Mouse (Mus musculus) midbrain, embryonic 15.5 days (tissue): ENCODE data around the gene Csrnp2. TPM values are rescaled to one million over a fixed set of nuclear protein-coding genes. Genes with fewer than 3 reads are reported as not detected.
A peak's percentile ranks its signal among the peaks of the same experiment; 100 is the strongest.
"Not testable (repeated sequence)": the region's sequence is repeated elsewhere in the genome, so short reads cannot be mapped to it uniquely, and the experiment has no call there.

Experiments
- ATAC-seq: fragments of 200-750 bp; cut with Nextera tagmentation; replicated peaks from 2 replicates; pipeline ENCODE4 v1.8.0; 2017; ENCODE audit warnings: moderate TSS enrichment
- H3K27ac ChIP-seq: fragments of 300-500 bp; sonication (generic); 2 replicates; pipeline ENCODE4 v1.5.1; 2015; ENCODE audit warnings: mild to moderate bottlenecking, inconsistent platforms
- H3K27me3 ChIP-seq: fragments of 300-500 bp; sonication (generic); replicated peaks from 2 replicates; pipeline ENCODE4 v1.6.1; 2015; ENCODE audit warnings: inconsistent platforms
- H3K36me3 ChIP-seq: fragments of 300-500 bp; sonication (generic); replicated peaks from 2 replicates; pipeline ENCODE4 v1.6.1; 2015; ENCODE audit warnings: inconsistent platforms
- H3K4me1 ChIP-seq: fragments of 300-500 bp; sonication (generic); 2 replicates; pipeline ENCODE4 v1.6.1; 2015; ENCODE audit warnings: inconsistent platforms
- H3K4me2 ChIP-seq: fragments of 300-500 bp; sonication (generic); 2 replicates; pipeline ENCODE4 v1.6.1; 2015; ENCODE audit warnings: inconsistent platforms, mild to moderate bottlenecking, moderate library complexity
- H3K4me3 ChIP-seq: fragments of 300-500 bp; sonication (generic); 2 replicates; pipeline ENCODE4 v1.5.1; 2015; ENCODE audit warnings: mild to moderate bottlenecking, inconsistent platforms
- H3K9ac ChIP-seq: fragments of 300-500 bp; sonication (generic); 2 replicates; pipeline ENCODE4 v1.6.1; 2015; ENCODE audit warnings: mild to moderate bottlenecking, inconsistent platforms
- H3K9me3 ChIP-seq: fragments of 300-500 bp; sonication (generic); 2 replicates; pipeline ENCODE4 v1.6.1; 2016; ENCODE audit warnings: inconsistent platforms
- WGBS: fragments of 180-500 bp; shearing (Covaris S2); methylation state at CpG from one replicate; pipeline ENCODE4 v1.1.7; 2015; ENCODE audit warnings: mixed read lengths; 5-methylcytosine and 5-hydroxymethylcytosine counted together
- polyA plus RNA-seq: library from polyadenylated mRNA; unstranded; fragments of >200 nt; fragmentation: Nextera tagmentation; extraction: Ambion mirVana; gene quantifications from 2 replicates; pipeline ENCODE4 v1.2.1, GENCODE M21; 2015

Gene Csrnp2
- polyA plus RNA-seq, 1 experiment from 2014 or later: 55.7 TPM

DNA sequence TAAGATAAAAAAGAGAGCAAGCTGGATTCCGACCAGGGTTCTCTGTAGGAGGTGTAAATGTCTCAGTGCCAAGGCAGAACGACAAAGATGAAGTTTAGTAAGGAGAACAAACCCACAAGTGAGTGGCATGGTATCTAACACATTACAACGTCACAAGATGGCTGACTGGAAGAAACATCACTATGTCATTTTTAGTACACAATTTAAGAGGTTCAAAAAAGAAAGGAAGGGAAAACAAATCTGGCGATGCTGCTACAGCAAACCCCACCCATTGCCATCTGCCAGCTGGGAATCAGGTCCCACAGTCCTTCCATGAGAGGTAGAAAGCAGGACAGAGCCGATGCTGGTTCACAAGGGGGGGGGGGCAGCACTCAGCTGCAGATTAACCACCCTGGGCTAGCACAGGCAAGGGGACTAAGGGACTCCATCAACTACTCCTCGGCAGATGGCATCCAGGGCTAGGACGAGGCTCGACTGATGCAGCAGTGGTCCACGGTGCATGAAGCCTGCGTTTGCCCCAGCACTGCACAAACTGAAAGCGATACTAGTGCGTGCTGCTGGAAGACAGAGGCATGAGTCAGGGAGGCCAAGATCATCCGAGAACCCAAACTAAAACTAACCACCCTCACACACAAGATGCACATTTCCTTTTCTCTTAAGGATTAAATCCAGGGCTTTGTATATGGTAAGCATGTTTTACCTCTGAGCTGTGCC is 13.3 kb upstream of the Csrnp2 start:
- Histone ChIP-seq H3K9me3 (no peaks in the 10 kb centered on the region), H3K36me3 (peaks cover 55% of the 10 kb centered on the region), H3K9ac (no peak overlapping the region), H3K4me3 (no peak overlapping the region), H3K27me3 (no peaks in the 10 kb centered on the region), H3K4me1 (no peaks in the 10 kb centered on the region), H3K27ac (no peak overlapping the region), H3K4me2 (no peak overlapping the region)
- 95% methylated on average over 13 of the region's 13 CpGs for WGBS
- no peak for ATAC-seq

DNA sequence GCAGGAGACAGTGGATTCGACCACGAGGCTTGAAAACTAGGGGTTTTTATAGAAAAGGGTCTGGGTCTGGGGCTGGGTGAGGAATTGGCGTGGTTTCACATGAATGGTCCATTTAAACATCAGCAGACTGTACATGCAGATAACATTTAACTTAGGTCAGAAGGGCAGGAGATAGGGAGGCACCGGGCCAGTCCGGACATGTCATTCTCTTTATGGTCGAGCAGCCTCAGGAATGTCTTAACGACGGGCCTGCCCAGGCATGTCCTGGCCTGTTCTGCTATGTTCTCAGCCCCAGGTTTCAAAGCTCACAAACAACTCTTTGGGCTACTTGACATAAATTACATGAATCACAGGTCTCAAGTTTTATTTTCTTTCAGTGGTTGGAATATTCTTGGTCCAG is 4.2 kb upstream of the Csrnp2 start:
- H3K4me2 ChIP-seq, H3K4me3 ChIP-seq, H3K9ac ChIP-seq, H3K9me3 ChIP-seq, H3K27me3 ChIP-seq, H3K27ac ChIP-seq, ATAC-seq, H3K36me3 ChIP-seq, H3K4me1 ChIP-seq: not testable (repeated sequence)
- 96% methylated on average over 8 of the region's 8 CpGs for WGBS

DNA sequence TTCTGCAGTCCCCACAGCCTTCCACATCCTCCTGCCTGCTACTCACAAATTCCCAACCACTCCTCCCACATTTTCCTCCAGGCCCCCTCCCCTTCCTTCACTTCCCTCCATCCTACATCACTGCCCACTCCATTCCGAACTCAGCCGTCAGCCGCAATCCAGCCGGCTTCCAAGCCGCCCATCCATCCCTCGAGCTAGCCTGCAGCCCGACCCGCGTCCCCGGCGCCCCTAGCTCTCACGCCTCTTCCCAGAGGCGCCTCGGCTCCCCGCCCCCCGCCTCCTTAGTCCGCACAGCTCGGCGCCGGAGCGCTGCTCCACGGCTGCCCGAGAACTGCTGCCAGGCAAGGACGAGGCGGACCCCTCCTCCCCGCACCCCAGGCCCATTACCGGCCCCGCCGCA is 641 bp downstream of the Csrnp2 start:
- Histone ChIP-seq H3K9me3 (no peaks in the 10 kb centered on the region), H3K27me3 (no peaks in the 10 kb centered on the region), H3K4me1 (peaks cover 43% of the 10 kb centered on the region), H3K9ac (peak overlapping the region; percentile 99), H3K27ac (peak overlapping the region; percentile 99), H3K4me3 (peak overlapping the region; percentile 97), H3K36me3 (no peaks in the 10 kb centered on the region), H3K4me2 (peak overlapping the region; percentile 66)
- peak; percentile 89 for ATAC-seq
- WGBS: 3% methylated on average over 29 of the region's 29 CpGs

DNA sequence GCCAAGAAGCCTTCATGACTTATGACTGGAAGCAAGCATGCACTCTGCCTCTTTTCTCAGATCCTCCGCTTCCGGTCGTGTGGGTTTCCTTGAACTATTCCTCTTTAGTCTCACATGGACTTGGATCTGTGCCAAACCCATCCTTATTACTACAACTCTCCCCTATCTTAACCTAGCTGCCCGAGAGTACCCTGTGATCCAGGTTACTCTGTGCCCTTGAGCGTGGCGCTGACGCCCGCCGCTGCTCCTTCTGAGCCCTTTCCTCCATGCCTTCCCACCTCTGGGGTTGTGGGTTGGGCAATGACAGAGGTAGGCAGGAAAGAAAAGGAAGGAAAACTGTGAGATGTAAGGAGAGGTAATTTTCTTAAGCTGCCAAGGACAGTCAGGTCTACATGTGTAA is 3.3 kb downstream of the Csrnp2 start:
- ATAC-seq: no peak
- peaks cover 47% of the 10 kb centered on the region for H3K4me1 ChIP-seq
- H3K4me2 ChIP-seq: peak overlapping the region; percentile 66
- H3K27ac ChIP-seq: no peak overlapping the region
- H3K9ac ChIP-seq: no peak overlapping the region
- 55% methylated on average over 9 of the region's 9 CpGs for WGBS
- H3K36me3 ChIP-seq: peaks cover 14% of the 10 kb centered on the region
- no peak overlapping the region for H3K4me3 ChIP-seq
- no peaks in the 10 kb centered on the region for H3K9me3 ChIP-seq
- no peaks in the 10 kb centered on the region for H3K27me3 ChIP-seq

DNA sequence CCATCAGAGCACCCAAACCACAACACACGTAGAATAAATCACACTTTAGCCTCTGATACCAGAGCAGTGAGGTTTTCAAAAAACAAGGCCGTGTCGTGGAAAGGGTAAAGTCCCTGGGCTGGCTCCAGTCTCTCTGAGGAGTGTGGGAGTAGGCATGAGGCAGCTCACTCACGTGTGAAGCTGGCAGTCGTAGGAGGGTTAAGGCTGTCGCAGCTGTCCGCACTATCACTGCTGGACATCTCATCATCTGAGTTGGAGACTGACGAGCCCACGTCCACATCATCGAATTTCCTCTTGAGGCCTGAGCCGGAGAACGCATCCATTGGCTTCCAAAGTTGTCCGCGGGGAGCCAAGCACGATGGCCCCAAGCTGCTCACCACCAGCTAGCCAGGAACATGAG is 6.0 kb downstream of the Csrnp2 start:
- no peak overlapping the region for H3K4me3 ChIP-seq
- no peaks in the 10 kb centered on the region for H3K27me3 ChIP-seq
- ATAC-seq: no peak
- no peak overlapping the region for H3K4me2 ChIP-seq
- no peaks in the 10 kb centered on the region for H3K9me3 ChIP-seq
- H3K27ac ChIP-seq: no peak overlapping the region
- H3K4me1 ChIP-seq: peaks cover 51% of the 10 kb centered on the region
- H3K36me3 ChIP-seq: peaks cover 34% of the 10 kb centered on the region
- 83% methylated on average over 15 of the region's 15 CpGs for WGBS
- H3K9ac ChIP-seq: no peak overlapping the region

DNA sequence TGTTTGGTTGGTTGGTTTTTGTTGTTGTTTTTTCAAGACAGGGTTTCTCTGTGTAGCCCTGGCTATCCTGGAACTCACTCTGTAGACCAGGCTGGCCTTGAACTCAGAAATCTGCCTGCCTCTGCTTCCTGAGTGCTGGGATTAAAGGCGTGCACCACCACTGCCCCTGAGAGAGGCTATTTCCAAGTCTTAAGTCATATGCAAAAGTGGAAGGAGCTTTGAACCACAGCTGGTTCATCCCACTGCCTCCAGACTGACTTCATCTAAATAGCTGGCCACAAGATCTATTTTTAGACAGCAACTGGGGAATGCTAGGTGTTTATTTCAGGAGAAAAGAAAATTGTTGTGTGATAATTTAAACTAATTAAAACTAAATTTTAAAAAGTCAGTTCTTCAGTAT is 7.0 kb downstream of the Csrnp2 start:
- not testable (repeated sequence) for H3K27ac ChIP-seq, H3K4me2 ChIP-seq, H3K27me3 ChIP-seq, ATAC-seq, H3K4me3 ChIP-seq, H3K9ac ChIP-seq, H3K9me3 ChIP-seq
- WGBS: 86% methylated on average over 1 of the region's 1 CpGs
- Histone ChIP-seq H3K4me1 (peaks cover 42% of the 10 kb centered on the region), H3K36me3 (peaks cover 41% of the 10 kb centered on the region)

DNA sequence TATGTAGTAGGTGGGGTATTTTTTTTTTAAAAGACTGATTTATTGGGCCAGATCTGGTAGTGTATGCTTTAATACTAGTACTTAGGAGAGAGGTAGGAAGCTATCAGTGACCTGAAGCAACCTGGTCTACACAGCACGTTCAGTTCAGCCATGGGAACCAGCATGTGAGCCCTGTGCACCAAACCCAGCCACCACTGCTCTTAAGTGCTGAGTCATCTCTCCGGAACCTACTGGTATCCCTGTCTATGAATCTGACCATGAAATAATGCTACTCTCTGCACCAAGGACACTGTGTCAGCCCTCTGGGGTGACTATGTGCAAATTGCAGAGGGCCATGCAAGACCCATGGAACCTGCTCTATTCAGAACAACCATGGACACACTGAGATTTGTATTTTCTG is 8.2 kb downstream of the Csrnp2 start:
- Histone ChIP-seq H3K4me3 (no peak overlapping the region), H3K9ac (no peak overlapping the region), H3K4me2 (no peak overlapping the region), H3K27me3 (no peaks in the 10 kb centered on the region), H3K9me3 (no peaks in the 10 kb centered on the region), H3K4me1 (peaks cover 29% of the 10 kb centered on the region), H3K36me3 (peaks cover 51% of the 10 kb centered on the region), H3K27ac (no peak overlapping the region)
- ATAC-seq: no peak
- WGBS: 94% methylated on average over 2 of the region's 2 CpGs

DNA sequence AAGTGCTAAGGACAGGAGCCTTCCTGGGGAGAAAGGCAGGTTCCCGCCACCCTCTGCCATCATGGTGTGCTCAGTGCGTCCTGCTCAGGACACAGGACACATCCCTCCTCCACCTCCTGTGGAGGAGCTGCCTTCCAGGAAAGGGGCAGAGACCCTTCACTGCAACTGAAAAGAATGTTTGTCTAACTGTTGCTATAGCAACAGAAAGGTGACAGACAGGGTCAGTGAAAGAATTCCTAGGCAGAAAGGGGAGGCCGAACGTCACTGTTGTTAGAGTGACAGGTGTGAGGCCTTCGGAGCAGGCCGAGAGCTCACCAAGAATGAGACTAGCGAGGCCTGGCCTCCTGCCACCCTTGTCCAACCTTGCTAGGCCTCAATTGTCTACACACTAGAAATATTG is 8.8 kb downstream of the Csrnp2 start:
- WGBS: 19% methylated on average over 7 of the region's 7 CpGs

DNA sequence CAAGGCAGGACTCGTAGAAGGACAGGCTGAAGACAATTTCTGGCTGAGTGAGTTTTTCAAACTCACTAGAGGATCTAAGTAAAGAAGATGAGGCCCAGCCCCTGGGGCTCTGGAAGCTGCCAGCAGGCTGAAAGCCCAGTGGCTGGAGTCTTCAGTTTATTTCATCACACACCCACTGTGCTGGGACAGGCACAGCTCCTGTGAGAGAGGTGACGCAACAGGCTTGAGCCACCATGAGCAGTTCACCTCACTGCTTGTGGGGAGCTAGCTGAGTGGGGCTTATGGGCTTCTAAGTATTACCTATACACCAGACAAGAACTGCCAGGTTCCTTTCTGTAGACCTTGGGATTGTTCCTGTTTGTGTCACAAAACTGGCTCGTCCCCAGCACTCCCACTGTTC is 9.7 kb downstream of the Csrnp2 start:
- no peak overlapping the region for H3K4me2 ChIP-seq
- 85% methylated on average over 3 of the region's 3 CpGs for WGBS
- H3K9me3 ChIP-seq: no peaks in the 10 kb centered on the region
- H3K4me1 ChIP-seq: peaks cover 16% of the 10 kb centered on the region
- H3K4me3 ChIP-seq: no peak overlapping the region
- ATAC-seq: no peak
- no peaks in the 10 kb centered on the region for H3K27me3 ChIP-seq
- no peak overlapping the region for H3K27ac ChIP-seq
- no peak overlapping the region for H3K9ac ChIP-seq
- peaks cover 66% of the 10 kb centered on the region for H3K36me3 ChIP-seq

More for the DNA sequence above, 8.8 kb downstream of the Csrnp2 start:
- no peak overlapping the region for H3K9ac ChIP-seq
- H3K4me3 ChIP-seq: no peak overlapping the region
- no peak overlapping the region for H3K27ac ChIP-seq
- H3K9me3 ChIP-seq: no peaks in the 10 kb centered on the region
- H3K36me3 ChIP-seq: peaks cover 57% of the 10 kb centered on the region
- no peak for ATAC-seq
- H3K4me2 ChIP-seq: no peak overlapping the region
- H3K4me1 ChIP-seq: peaks cover 24% of the 10 kb centered on the region
- H3K27me3 ChIP-seq: no peaks in the 10 kb centered on the region

DNA sequence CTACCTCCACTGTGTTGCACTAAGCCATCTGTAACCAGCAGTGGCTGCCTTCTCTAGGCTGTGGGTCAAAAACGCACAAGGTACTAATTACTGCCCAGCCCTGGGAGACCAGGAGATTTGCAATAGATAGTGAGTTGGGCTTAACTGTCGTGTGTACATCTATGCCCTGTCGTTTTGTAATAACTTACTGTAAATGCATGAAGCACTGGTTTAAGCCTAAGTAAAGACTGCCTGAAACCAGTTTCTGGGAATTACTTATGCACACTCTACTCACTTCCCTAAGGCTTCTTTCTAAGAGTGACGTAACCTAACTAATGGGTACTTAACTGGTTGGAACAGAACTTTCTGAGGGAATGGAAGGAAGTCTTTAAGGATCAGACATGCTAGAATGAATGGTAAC is 16.4 kb downstream of the Csrnp2 start:
- Histone ChIP-seq H3K36me3 (peaks cover 68% of the 10 kb centered on the region), H3K9me3 (no peaks in the 10 kb centered on the region), H3K9ac (no peak overlapping the region), H3K4me2 (no peak overlapping the region), H3K4me3 (no peak overlapping the region), H3K4me1 (no peaks in the 10 kb centered on the region), H3K27me3 (no peaks in the 10 kb centered on the region), H3K27ac (no peak overlapping the region)
- ATAC-seq: no peak
- WGBS: 81% methylated on average over 4 of the region's 4 CpGs

DNA sequence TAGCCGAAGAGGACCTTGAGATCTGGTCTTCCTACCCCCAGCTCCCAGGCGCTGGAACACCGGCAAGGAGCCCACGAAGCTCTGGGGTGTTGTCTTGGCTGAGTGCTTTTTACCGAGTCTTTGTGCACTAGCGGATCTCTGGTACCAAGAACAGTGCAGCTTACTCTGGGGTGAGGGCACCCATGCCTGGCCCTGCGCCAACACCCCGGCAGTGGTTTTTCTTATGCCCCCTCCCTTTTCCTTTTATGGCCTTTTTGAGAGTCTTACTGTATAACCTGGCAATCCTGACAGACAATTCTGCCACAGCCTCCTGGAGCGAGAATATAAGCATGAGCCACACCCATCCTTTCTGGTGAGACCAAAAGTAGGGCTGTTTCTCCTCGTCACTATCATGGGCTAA is 16.9 kb downstream of the Csrnp2 start:
- 87% methylated on average over 10 of the region's 10 CpGs for WGBS

DNA sequence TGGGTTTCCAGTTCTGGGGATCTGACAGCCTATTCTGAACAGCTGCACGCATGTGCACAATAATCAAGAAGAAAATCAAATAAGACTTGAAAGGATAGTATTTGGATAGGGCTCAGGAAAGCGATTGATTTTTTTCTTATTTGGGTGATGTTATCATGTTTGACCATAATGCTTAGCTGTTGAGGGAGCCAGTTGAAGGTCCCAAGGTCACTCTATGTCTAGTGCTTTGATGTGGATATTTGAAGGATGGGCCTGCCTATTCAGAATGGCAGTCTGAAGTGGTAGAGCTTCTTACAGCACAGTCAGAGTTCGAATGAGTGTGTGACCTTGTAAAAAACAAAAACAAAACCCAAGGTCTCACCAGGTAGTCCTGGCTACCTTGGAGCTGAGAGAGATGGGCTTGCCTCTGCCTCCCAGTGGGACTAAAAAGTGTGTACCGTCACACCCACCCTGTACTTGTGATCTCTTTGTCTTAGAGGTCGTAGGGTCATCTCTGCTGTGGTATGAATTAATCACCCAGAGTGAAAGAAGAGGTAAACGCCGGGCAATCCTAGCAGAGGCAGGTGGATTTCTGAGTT is 21.3 kb downstream of the Csrnp2 start:
- Histone ChIP-seq H3K9me3 (no peaks in the 10 kb centered on the region), H3K4me2 (no peak overlapping the region), H3K27me3 (no peaks in the 10 kb centered on the region), H3K27ac (no peak overlapping the region), H3K4me1 (peaks cover 19% of the 10 kb centered on the region), H3K4me3 (no peak overlapping the region), H3K9ac (no peak overlapping the region), H3K36me3 (peaks cover 36% of the 10 kb centered on the region)
- ATAC-seq: no peak
- 83% methylated on average over 7 of the region's 7 CpGs for WGBS

More for the DNA sequence above, 16.9 kb downstream of the Csrnp2 start:
- Histone ChIP-seq H3K9me3 (no peaks in the 10 kb centered on the region), H3K36me3 (peaks cover 64% of the 10 kb centered on the region), H3K27ac (no peak overlapping the region), H3K27me3 (no peaks in the 10 kb centered on the region), H3K4me2 (no peak overlapping the region), H3K4me3 (no peak overlapping the region), H3K9ac (no peak overlapping the region), H3K4me1 (no peaks in the 10 kb centered on the region)
- ATAC-seq: no peak

DNA sequence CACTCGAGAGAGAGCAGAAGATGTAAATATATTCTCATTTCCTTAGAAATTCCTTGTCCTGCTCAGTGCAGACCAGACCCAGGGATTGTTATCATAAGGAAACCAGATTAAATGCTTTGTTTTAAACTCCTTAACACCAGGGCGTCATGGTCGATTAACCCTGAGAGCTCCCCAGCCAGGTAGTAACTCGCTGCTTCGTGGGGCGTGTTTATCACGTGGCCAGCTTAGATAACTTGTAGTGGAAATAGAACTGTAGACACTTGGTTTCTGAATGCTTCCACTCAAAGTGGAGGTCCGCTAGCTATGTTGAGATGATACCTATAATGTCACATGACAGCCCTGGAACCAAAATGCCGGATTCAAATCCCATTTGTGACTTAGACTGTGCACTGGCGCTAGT is 25.3 kb downstream of the Csrnp2 start:
- WGBS: 63% methylated on average over 10 of the region's 10 CpGs
- Histone ChIP-seq H3K4me2 (peak overlapping the region; percentile 92), H3K9ac (peak overlapping the region; percentile 97), H3K27me3 (no peaks in the 10 kb centered on the region), H3K4me3 (peak overlapping the region; percentile 99), H3K4me1 (peaks cover 30% of the 10 kb centered on the region), H3K9me3 (no peaks in the 10 kb centered on the region), H3K36me3 (peaks cover 12% of the 10 kb centered on the region), H3K27ac (no peak overlapping the region)
- ATAC-seq: no peak
